Mouse (Mus musculus) lung, adult 18-20 months (tissue): ENCODE data around the gene Fscn2.
A peak's percentile ranks its signal among the peaks of the same experiment; 100 is the strongest.
"Not testable (repeated sequence)": the region's sequence is repeated elsewhere in the genome, so short reads cannot be mapped to it uniquely, and the experiment has no call there.

ENCODE experiments used
- DNase-seq, 2 experiments: peaks; one replicate each; pipeline ENCODE4 v3.0.0; 2022; ENCODE audit warnings: mixed read lengths in 2 of 2

Gene Fscn2

GRCm38 (mm10) chr11:120346383-120347034, 14.8 kb upstream of the Fscn2 start:
- DNase-seq = peak in 1 of 2 experiments; percentile 13

DNA sequence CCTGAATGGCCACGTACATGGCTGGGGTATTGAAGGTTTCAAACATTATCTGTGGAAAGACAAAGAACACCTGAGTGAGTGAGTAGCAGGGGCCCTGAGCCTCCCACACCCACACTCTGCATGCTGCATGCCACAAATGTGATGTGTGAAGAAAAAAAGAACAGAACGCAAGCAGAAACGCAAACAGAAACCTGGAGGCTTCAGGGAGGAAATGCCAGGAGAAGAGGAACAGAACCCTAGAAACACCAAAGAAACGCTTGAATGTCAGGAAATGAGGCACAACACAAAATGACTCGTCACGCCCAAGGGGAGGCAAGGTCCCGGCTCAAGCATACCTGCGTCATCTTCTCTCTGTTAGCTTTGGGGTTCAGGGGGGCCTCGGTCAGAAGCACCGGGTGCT, 14.0 kb upstream of the Fscn2 start:
- peak; percentile 26 to 44 for DNase-seq

- DNase-seq = peak; percentile 84 to 87
Observed at GRCm38 (mm10) chr11:120347791-120348683, 13.3 kb upstream of the Fscn2 start, which contains the start of gene Actg1. Gene Actg1 (minus strand): TSS chr11:120348542.

DNA sequence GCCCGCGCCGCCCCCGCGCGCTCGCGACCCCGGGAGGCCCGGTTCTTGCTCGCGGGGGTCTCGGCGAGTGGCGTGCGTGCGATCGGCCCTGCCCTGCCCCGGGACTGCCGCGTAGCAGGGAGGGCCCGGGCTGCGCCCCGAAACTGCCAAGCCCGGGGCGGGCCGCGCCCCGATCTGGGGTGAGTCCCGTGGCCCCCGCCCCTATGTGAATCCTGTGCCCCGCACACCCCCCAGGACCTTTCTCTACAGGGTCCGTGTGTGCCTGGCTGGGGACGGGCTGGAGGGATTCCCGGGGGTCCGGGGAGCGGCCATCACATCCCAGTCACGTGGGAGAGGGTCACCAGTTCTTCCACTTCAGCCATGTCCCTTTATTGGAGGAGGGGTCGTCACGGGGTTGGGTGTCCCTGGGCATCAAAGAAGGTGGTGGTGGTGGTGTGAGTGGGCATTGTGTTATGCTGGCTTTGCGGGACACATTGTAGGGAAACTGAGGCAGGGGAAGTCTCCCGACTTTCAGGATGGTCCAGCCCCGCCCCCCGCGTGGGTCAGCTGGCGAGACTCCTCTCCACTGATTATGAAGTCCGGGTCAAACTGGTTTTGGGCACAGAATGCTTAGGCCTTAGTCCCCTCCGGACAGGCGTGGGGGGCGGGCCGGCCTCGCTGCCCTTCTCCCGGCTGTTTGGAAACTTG, 12.5 kb upstream of the Fscn2 start:
- peak; percentile 63 to 66 for DNase-seq

GRCm38 (mm10) chr11:120349371-120349985, 11.9 kb upstream of the Fscn2 start:
- DNase-seq = peak in 1 of 2 experiments; percentile 61

DNA sequence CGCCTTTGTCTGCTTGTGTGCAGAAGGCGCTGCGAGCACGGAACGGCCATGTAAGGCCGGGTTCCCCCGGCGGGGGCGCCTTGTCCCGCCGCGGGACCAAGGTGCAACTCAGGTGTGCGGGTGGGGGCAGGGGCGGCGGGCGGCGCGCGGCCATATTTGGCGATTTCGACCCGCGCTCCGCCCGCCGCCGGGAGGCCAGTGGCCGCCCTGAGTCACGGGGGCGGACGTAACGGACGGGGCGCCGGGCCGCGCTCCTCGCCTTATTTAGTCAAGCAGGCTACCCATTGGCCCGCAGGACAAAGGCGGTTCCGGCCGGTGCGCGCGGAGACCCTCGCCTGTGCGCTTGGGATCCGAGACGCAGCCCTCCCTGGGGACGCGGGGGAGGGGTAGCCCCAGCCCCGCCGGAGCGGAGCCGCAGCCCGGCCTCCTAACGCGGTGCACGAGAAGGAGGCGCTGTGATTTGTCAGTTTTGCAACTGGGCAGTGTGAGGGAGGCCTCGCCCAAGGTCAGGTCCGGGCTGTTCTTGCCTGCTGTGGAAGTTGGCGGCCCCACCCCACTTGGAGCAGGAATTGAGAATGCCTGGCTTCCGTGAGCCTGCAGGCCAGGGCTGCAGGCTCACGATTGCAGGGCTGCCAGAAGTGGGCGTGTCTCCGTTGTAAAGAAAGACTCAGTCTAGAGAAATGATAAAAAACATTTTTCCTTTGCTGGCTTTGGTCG, 11.2 kb upstream of the Fscn2 start:
- DNase-seq = peak; percentile 93 to 94

- peak; percentile 83 to 86 for DNase-seq
Observed at GRCm38 (mm10) chr11:120350711-120351110, 10.6 kb upstream of the Fscn2 start.

- DNase-seq = peak in 1 of 2 experiments; percentile 24
Observed at GRCm38 (mm10) chr11:120351250-120352092, 9.9 kb upstream of the Fscn2 start.

DNA sequence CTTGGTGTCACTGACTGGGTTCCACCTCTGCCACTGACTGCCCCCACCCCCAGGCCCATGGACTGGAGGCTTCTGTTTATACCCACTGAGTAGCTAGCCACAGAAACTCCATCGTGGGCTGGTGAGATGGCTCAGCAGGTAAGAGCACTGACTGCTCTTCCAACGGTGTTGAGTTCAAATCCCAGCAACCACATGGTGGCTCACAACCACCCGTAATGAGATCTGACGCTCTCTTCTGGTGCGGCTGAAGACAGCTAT, 9.3 kb upstream of the Fscn2 start:
- not testable (repeated sequence) for DNase-seq

DNA sequence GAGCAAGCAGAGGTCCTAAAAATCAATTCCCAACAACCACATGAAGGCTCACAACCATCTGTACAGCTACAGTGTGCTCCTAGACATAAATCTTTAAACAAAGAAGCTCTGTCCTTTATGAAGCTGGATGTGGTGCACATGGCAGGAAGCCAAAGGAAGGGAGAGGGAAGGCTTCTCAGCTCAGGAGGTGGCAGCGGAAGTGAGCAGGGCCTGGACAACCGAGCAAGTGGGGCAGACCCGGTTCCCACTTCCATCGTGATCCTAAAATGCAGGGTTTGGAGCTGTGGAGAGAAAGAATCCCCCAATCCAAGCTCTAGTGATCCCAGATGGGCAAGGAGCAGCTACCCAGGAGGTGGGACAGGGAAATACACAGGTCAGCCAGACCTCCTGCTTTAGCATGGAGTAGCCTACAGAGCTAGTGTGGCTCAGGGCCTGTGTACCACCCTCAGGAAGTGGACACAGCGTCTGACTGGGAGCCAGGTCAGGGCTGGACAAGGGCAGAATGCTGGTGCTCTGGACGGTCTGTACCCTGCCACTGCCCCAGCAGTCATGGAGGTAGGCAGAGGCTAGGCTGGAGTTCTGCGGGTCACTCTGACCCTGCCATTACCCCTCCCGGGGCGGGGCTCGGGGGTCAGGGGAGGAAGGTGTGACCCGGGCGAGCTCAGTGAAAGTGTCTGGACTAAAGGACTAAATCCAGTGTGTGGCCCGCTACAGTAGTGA, 8.6 kb upstream of the Fscn2 start:
- peak; percentile 42 to 57 for DNase-seq

- DNase-seq = peak; percentile 93 to 96
Observed at GRCm38 (mm10) chr11:120353500-120354303, 7.6 kb upstream of the Fscn2 start.

DNA sequence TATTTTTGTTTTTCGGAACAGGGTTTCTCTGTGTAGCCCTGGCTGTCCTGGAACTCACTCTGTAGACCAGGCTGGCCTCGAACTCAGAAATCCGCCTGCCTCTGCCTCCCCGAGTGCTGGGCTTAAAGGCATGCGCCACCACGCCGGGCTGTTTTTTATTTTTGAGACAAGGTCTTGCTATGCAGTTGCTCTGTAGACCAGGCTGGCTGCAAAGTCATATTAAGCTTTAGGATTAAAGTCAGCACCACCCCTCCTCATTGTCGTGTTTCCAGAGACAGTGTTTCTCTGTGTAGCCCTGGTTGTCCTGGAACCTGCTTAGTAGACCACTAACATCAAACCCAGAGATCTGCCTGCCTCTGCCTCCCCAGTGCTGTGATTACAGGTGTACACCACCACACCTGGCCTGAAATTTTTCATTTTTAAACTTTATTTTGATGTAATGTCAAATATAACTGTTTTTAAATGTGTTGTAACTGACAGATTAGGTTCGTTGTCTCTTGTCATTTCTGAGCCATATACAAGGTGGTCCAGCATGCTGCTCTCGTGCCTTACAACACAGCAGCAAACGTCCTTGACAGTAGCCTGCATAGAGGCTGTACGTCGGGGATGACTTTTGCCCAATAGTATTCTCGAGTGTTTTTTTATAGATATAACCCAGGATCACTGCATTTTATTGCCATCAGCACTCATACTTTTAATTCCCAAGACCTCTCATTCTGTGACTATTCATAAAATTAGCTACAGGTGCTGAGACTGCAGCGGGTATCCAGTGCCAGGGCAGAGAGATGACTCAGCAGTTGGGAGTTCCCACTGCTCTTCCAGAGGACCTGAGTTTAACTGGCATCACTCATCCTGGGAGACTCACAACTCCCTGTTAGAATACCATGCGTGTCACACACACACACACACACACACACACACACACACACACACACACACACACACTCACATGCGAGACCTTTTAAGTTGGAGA, 6.7 kb upstream of the Fscn2 start:
- DNase-seq = no peak

DNA sequence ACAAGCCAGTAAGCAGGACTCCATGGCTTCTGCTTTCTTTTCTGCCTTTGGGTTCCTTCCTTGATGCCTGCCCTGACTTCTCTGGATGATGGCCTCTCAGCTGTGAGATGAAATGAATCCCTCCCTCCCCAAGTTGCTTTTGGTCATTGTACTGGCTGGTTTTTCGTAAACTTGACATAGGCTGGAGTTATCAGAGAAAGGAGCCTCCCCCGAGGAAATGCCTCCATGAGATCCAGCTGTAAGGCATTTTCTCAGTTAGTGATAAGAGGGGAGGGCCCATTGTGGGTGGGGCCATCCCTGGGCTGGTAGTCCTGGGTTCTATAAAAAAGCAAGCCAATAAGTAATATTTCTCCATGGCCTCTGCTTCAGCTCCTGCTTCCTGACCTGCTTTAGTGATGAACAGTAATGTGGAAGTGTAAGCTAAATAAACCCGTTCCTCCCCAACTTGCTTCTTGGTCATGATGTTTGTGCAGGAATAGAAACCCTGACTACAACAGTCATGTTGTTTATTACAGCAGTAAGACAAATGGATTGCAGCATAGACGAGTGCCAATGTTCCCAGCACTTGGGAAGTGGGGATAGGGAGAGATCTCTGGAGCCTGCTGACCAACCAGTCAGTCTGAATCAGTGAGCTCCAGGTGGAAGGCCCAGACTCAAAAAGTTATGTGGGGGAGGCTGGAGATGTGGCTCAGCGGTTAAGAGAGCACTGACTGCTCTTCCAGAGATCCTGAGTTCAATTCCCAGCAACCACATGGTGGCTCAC, 5.9 kb upstream of the Fscn2 start:
- DNase-seq = no peak

DNA sequence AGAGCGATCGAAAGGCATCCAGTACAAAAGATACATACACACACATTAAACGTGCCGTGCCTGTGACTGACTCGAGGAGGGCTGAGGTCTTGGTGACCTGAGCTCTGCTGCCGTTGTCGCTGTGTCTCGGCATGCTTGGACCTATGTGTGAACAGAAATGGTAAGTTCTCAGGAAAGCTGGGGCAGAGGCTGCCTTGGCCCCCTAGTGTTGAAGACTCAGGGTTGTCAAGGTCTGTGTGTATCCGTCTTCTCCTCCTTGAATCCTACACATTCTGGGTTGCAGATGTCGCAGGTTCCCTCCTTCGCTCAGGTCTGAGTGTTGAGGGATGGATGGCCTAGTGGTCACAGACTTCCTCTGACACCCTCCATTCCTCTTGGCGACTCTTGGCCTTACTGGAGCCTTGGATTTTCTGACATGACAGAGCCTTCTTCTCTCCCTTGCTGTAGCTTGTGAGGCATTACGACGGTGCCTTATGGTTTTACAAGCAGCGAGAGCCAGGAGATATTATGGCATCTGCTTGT, 5.0 kb upstream of the Fscn2 start:
- DNase-seq = no peak

DNA sequence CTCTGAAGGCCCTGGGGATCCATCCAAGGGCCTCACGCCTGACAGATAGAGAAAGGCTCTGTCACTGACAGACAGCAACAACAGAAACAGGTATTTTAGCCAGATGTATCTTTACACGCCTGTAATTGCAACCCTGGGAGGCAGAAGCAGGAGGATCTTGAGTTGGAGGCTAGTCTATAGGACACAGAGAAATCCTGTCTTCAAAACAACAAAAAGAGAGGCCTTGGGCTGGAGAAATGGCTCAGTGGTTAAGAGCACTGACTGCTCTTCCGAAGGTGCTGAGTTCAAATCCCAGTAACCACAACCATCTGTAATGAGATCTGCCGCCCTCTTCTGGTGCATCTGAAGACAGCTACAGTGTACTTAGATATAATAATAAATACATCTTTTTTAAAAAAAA, 4.4 kb upstream of the Fscn2 start:
- no peak for DNase-seq

DNA sequence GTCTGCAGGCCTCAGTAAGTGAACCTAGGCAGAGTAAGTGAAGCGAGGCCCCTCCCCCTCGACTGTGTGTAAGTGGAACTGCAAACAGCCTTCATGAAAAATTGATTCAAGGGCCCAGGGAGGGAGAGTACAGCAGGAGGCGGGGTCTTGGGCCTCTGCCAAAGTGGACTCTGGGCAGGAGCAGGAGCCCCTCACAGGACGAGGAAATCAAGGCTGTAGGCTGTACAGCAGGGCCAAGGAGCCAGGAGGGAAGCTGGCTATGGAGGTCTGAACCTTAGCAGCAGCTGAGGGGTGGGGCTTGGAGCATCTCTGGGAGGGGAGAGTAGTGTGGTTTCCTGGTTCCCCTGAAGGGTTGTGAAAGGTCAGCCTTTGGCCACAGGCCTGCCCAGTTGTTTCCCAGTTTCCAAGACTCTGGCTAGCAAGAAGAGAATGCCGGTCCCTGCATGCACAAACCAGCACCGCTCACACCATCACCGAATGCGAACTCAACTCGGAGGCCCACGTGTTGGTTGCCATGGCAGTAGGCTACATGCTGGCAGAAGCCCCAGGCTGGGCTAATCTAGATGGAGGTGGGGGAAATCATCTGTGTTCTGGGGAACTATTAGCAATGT, 3.4 kb upstream of the Fscn2 start:
- DNase-seq = peak; percentile 85 to 89

DNA sequence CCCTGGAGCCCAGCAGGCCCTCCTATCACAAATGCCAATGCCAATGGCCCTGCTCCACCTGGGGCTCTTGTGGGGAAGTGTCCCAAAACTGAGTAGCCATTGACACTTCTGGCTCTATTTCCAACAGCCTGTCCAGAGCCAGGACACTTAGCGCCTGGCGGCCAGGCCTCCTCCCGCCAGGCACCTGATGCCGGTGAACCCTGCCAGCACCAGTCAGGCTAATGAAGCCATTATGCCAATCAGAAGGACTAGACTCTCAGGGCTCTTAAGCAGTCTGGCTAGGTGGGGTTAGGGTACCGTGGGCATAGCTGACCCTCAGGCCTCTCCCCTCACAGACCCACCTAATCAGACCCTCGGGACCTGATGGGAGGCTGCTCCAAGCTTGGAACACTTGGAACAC, 1.9 kb upstream of the Fscn2 start:
- no peak for DNase-seq
